In the genomic region with DNA sequence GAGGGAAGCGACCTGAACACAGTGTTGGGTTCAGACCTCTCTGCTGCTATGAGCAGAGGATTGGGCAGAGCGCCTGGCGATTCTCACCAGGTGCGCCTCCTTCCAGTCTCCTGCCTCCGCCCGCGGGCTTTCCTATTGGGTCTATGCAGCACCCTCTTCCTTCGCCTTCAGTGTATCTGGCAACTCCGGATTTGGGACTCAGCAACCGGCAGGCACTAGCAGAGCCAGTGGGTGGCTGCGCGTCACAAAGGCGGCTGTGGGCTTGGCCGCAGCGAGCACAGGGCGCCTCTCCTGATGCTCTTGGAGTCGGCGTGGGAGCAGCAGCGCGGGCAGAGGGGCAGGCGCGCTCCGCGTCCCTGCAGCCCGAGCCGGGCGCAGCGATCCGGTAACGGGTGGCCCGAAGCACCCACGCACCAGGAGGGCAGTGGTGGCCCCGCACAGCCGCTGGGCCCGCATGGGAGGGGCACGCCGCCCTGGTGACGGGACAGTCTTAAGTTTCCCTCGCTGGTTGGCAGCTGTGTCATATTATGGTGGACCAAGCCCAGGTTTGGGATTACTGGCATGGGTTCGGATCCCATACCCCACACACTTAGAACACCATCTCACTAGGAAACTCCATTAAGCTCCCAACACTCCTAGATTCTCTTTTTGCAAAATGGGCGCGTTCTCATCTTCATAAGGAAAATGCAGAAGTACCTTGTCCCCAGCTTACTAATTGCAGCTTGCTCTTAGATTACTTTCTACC, we compare ENCODE assay signal across 7 mouse cellular contexts. TPM values are rescaled to one million over a fixed set of nuclear protein-coding genes. Genes with fewer than 3 reads are reported as not detected.
DNase-seq lines count a peak whose midpoint lies in the region; ATAC-seq and TF ChIP-seq lines count a peak whose summit lies in the region.

TSS of gene Fbxo39 (plus strand) at position 294 of the 745 bp plus-strand sequence.

- H3K36me3 ChIP-seq in embryonic facial prominence, embryonic 14.5 days (ENCODE audit: control insufficient read depth, insufficient read depth, low read length), result no peaks in the 10 kb centered on the region
- no peaks in the 10 kb centered on the region for H3K36me3 ChIP-seq in hindbrain, postnatal 0 days (ENCODE audit: insufficient read depth, low read length)
- no peaks in the 10 kb centered on the region for H3K36me3 ChIP-seq in neural tube, embryonic 13.5 days

- H3K4me1 ChIP-seq in embryonic facial prominence, embryonic 14.5 days (ENCODE audit: control insufficient read depth, insufficient read depth, low read length), result 0 out of 2 replicates have a peak, but pooled peaks cover 4% of the 10 kb centered on the region
- no peaks in the 10 kb centered on the region; the same call in 1 of the 2 replicates for H3K4me1 ChIP-seq in hindbrain, postnatal 0 days (ENCODE audit: insufficient read depth, low read length)
- peaks cover 6% of the 10 kb centered on the region for H3K4me1 ChIP-seq in neural tube, embryonic 13.5 days (replicated peaks)

- intact Hi-C loops in left cerebral cortex, postnatal 4 days (cut with DNase I), result no loop called here

- H3K27me3 ChIP-seq in embryonic facial prominence, embryonic 14.5 days (replicated peaks; ENCODE audit: control insufficient read depth, insufficient read depth, low read length), result peaks cover 23% of the 10 kb centered on the region
- 0 out of 2 replicates have a peak, but pooled peaks cover 9% of the 10 kb centered on the region for H3K27me3 ChIP-seq in hindbrain, postnatal 0 days (ENCODE audit: insufficient read depth, low read length)
- peaks cover 32% of the 10 kb centered on the region for H3K27me3 ChIP-seq in neural tube, embryonic 13.5 days

- no peak for ATAC-seq in embryonic facial prominence, embryonic 14.5 days (ENCODE audit: low read depth)
- no peak for ATAC-seq in hindbrain, postnatal 0 days
- ATAC-seq in neural tube, embryonic 13.5 days (ENCODE audit: low read depth), result no peak

- peak within 1 kb of the TSS; percentile 30 for H3K4me3 ChIP-seq in embryonic facial prominence, embryonic 14.5 days (ENCODE audit: low read depth, low read length)
- peak within 1 kb of the TSS; percentile 28 for H3K4me3 ChIP-seq in hindbrain, postnatal 0 days (ENCODE audit: low read length)
- H3K4me3 ChIP-seq in neural tube, embryonic 13.5 days, result peak within 1 kb of the TSS; percentile 30

- TF ChIP-seq CTCF in hindbrain, postnatal 0 days (IDR thresholded peaks at IDR 0.05; ENCODE audit: low read depth), result no peak

- peak within 1 kb of the TSS; percentile 50 for H3K4me2 ChIP-seq in embryonic facial prominence, embryonic 14.5 days (ENCODE audit: low read depth, low read length)
- H3K4me2 ChIP-seq in hindbrain, postnatal 0 days (ENCODE audit: low read depth, low read length), result peak within 1 kb of the TSS; percentile 59
- peak within 1 kb of the TSS; percentile 56 for H3K4me2 ChIP-seq in neural tube, embryonic 13.5 days

- peak; percentile 23 to 68 for DNase-seq in left cerebral cortex, adult 8-10 months (ENCODE audit: low spot score in 2 of 2)
- no peak for DNase-seq in left cerebral cortex, postnatal 4 days
- DNase-seq in embryonic facial prominence, embryonic 14.5 days (ENCODE audit: low spot score), result no peak
- DNase-seq in hindbrain, postnatal 0 days (ENCODE audit: low spot score), result peak; percentile 3
- no peak for DNase-seq in spleen, postnatal 14 days (ENCODE audit: low spot score in 2 of 2)
- DNase-seq in lung, postnatal 10 days, result no peak

- 0 out of 2 replicates have a peak within 1 kb of the TSS, but pooled peaks have one; percentile 25 for H3K9ac ChIP-seq in embryonic facial prominence, embryonic 14.5 days (ENCODE audit: low read depth, low read length)
- H3K9ac ChIP-seq in hindbrain, postnatal 0 days (replicated peaks; ENCODE audit: low read length), result 0 out of 2 replicates have a peak within 1 kb of the TSS, but pooled peaks have one; percentile 21
- H3K9ac ChIP-seq in neural tube, embryonic 13.5 days, result peak within 1 kb of the TSS; percentile 38; the same call in 1 of the 2 replicates

- WGBS in embryonic facial prominence, embryonic 14.5 days, result 8% methylated on average over 39 of the region's 42 CpGs
- WGBS in hindbrain, postnatal 0 days, result 13% methylated on average over 42 of the region's 42 CpGs
- WGBS in neural tube, embryonic 13.5 days, result 10% methylated on average over 42 of the region's 42 CpGs

- no peaks in the 10 kb centered on the region for H3K9me3 ChIP-seq in embryonic facial prominence, embryonic 14.5 days (ENCODE audit: control insufficient read depth, low read length)
- H3K9me3 ChIP-seq in hindbrain, postnatal 0 days (ENCODE audit: low read length), result no peaks in the 10 kb centered on the region
- H3K9me3 ChIP-seq in neural tube, embryonic 13.5 days, result no peaks in the 10 kb centered on the region

- H3K27ac ChIP-seq in embryonic facial prominence, embryonic 14.5 days (replicated peaks; ENCODE audit: low read depth, low read length), result no peak within 1 kb of the TSS
- H3K27ac ChIP-seq in hindbrain, postnatal 0 days, result no peak within 1 kb of the TSS
- H3K27ac ChIP-seq in neural tube, embryonic 13.5 days (replicated peaks), result no peak within 1 kb of the TSS

RNA-seq across cellular contexts. Expression of gene Fbxo39, which starts in this region (rescaled TPM):
- total RNA-seq in left cerebral cortex, adult 8-10 months (2022), result not detected
- not detected for total RNA-seq in left cerebral cortex, postnatal 4 days (2021)
- not detected in 2 replicates for polyA plus RNA-seq in embryonic facial prominence, embryonic 14.5 days (2014; fragmentation: Nextera tagmentation; extraction: Ambion mirVana)
- total RNA-seq in hindbrain, postnatal 0 days (2014; rRNA removed), result 0.42 TPM in 1 of 2 replicates, not detected in the other
- not detected in 2 replicates for polyA plus RNA-seq in hindbrain, postnatal 0 days (2015; fragmentation: Nextera tagmentation; extraction: Ambion mirVana)
- polyA plus RNA-seq in neural tube, embryonic 13.5 days (2015; fragmentation: Nextera tagmentation; extraction: Ambion mirVana), result not detected in 2 replicates

Comparison
In these comparisons a context has a peak if more than half of its experiments do, and no peak if none do; other contexts are left out.
1. Peak in DNase-seq in left cerebral cortex, adult 8-10 months; RNA of the gene not detected or under 1 TPM.
2. Peak in DNase-seq, H3K4me3 ChIP-seq, H3K9ac ChIP-seq and H3K4me2 ChIP-seq in hindbrain, postnatal 0 days; RNA of the gene not detected or under 1 TPM.